Mouse (Mus musculus): ENCODE data around the gene Mogat2.

The Mogat2 gene

GRCm38 (mm10) chr7:99234916-99235315, 3.5 kb downstream of the Mogat2 start:
- DNase-seq = no peak

- no peak for DNase-seq
Observed at GRCm38 (mm10) chr7:99232571-99232970, 5.8 kb downstream of the Mogat2 start.

- no peak for DNase-seq
Observed at GRCm38 (mm10) chr7:99230061-99230747, 8.2 kb downstream of the Mogat2 start.

- DNase-seq = no peak
Observed at GRCm38 (mm10) chr7:99229411-99229810, 9.0 kb downstream of the Mogat2 start.

GRCm38 (mm10) chr7:99228825-99229224, 9.6 kb downstream of the Mogat2 start:
- DNase-seq = no peak

GRCm38 (mm10) chr7:99227267-99227666, 11.2 kb downstream of the Mogat2 start:
- no peak for DNase-seq

- DNase-seq = no peak
Observed at GRCm38 (mm10) chr7:99226662-99227061, 11.8 kb downstream of the Mogat2 start.

GRCm38 (mm10) chr7:99225421-99225820, 13.0 kb downstream of the Mogat2 start:
- no peak for DNase-seq

GRCm38 (mm10) chr7:99224648-99225190, 13.7 kb downstream of the Mogat2 start:
- no peak for DNase-seq

GRCm38 (mm10) chr7:99224225-99224624, 14.2 kb downstream of the Mogat2 start:
- no peak for DNase-seq

- DNase-seq = no peak
Observed at GRCm38 (mm10) chr7:99217338-99218074, 20.9 kb downstream of the Mogat2 start.

- DNase-seq = no peak
Observed at GRCm38 (mm10) chr7:99215347-99215855, 23.0 kb downstream of the Mogat2 start.

GRCm38 (mm10) chr7:99214621-99215185, 23.7 kb downstream of the Mogat2 start:
- DNase-seq = no peak

- DNase-seq = no peak
Observed at GRCm38 (mm10) chr7:99213686-99214085, 24.7 kb downstream of the Mogat2 start.

GRCm38 (mm10) chr7:99213056-99213455, 25.4 kb downstream of the Mogat2 start:
- no peak for DNase-seq

GRCm38 (mm10) chr7:99208704-99209103, 29.7 kb downstream of the Mogat2 start:
- DNase-seq = no peak

GRCm38 (mm10) chr7:99206364-99206763, 32.1 kb downstream of the Mogat2 start:
- no peak for DNase-seq

GRCm38 (mm10) chr7:99202163-99202562, 36.3 kb downstream of the Mogat2 start:
- no peak for DNase-seq

GRCm38 (mm10) chr7:99200290-99200689, 38.1 kb downstream of the Mogat2 start:
- no peak for DNase-seq

- no peak for DNase-seq
Observed at GRCm38 (mm10) chr7:99199451-99200175, 38.8 kb downstream of the Mogat2 start.

- no peak for DNase-seq
Observed at GRCm38 (mm10) chr7:99198811-99199210, 39.6 kb downstream of the Mogat2 start.

GRCm38 (mm10) chr7:99194511-99194910, 43.9 kb downstream of the Mogat2 start:
- no peak for DNase-seq

- DNase-seq = no peak
Observed at GRCm38 (mm10) chr7:99193926-99194325, 44.5 kb downstream of the Mogat2 start.
